Mouse (Mus musculus) urinary bladder, postnatal 10 days (tissue): ENCODE results near the gene Gls.

ENCODE experiments used
- DNase-seq: peaks from one replicate; pipeline ENCODE4 v3.0.0; 2022; ENCODE audit warnings: low spot score

Gene Gls

GRCm38 (mm10) chr1:52120191-52120590, 112.8 kb downstream of the Gls start:
- DNase-seq: no peak

GRCm38 (mm10) chr1:52119691-52120090, 113.3 kb downstream of the Gls start:
- DNase-seq: no peak

- DNase-seq: peak; percentile 37
Observed at GRCm38 (mm10) chr1:52118860-52119591, 114.0 kb downstream of the Gls start, which contains the start of gene Stat1. Gene Stat1, plus strand, starts transcription at chr1:52119440.

GRCm38 (mm10) chr1:52117777-52118176, 115.3 kb downstream of the Gls start:
- DNase-seq: no peak

GRCm38 (mm10) chr1:52116441-52116840, 116.6 kb downstream of the Gls start:
- DNase-seq: no peak

GRCm38 (mm10) chr1:52113666-52114069, 119.4 kb downstream of the Gls start:
- DNase-seq: peak; percentile 93
